Mouse (Mus musculus): Measurements from ENCODE around the gene Capn2. TPM values are rescaled to one million over a fixed set of nuclear protein-coding genes. Genes with fewer than 3 reads are reported as not detected.

Capn2 gene
- polyA plus RNA-seq, 1 experiment = 132 TPM

DNA sequence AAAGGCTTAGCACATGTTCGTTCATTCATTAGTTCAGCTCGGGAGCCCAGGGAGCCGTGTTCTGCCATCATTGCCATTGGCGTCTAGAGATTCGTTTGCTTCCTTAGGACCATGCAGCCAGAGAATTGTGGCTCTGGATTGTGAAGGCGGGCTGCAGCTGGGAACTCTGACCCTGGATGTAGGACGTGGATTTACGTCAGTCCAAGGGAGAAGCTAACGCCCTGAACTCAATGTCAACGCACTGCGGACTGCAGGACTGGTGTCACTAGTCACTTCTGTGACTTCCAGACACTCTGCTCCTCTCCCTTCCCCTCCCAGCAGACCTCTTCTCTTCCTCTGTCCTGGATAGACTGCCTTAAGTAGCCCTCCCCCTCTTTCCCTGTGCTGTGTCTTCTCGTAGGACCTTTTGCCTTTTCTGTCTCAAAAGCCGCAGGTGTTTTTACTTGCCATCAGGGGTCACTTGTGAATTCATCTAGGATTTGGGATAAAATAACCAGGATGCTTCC lies 9.9 kb upstream of the Capn2 start:
- Histone ChIP-seq H3K4me1 (ENCODE audit: control insufficient read depth, insufficient read depth, low read length) (peaks cover 14% of the 10 kb centered on the region), H3K27ac (ENCODE audit: insufficient read depth, low read depth, low read length) (no peak overlapping the region), H3K4me3 (ENCODE audit: insufficient read depth, low read length) (peak overlapping the region; percentile 23)
- TF ChIP-seq CTCF (IDR thresholded peaks at IDR 0.05; ENCODE audit: low read depth, low read length) = no peak
- TF ChIP-seq POLR2A (IDR thresholded peaks at IDR 0.05; ENCODE audit: borderline replicate concordance, low read depth, low read length) = no peak

DNA sequence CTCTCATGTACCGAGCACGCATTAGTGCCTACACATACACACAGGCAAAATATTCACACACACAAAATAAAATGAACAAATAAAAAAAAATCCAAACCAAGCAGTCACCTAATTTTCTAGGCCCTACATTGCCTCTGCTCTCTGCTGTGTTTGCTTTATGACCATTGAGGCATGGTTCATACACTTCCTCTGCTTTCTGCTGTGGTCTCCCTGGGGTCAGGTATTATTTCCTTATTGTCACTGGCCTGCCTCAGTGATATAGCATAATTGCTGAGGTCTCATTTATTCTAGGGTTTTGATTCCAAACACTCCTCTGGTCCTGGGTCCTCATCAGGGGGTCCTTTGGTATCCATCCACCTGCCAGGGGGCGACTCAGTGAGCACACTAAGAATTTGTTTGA lies 8.2 kb upstream of the Capn2 start:
- H3K4me1 ChIP-seq (ENCODE audit: control insufficient read depth, insufficient read depth, low read length) = peaks cover 14% of the 10 kb centered on the region
- TF ChIP-seq POLR2A (IDR thresholded peaks at IDR 0.05; ENCODE audit: borderline replicate concordance, low read depth, low read length) (no peak), CTCF (IDR thresholded peaks at IDR 0.05; ENCODE audit: low read depth, low read length) (no peak)
- H3K4me3 ChIP-seq (ENCODE audit: insufficient read depth, low read length) = no peak overlapping the region
- no peak overlapping the region for H3K27ac ChIP-seq (ENCODE audit: insufficient read depth, low read depth, low read length)

- no peak overlapping the region for H3K27ac ChIP-seq (ENCODE audit: insufficient read depth, low read depth, low read length)
- TF ChIP-seq CTCF (IDR thresholded peaks at IDR 0.05; ENCODE audit: low read depth, low read length) (no peak), POLR2A (IDR thresholded peaks at IDR 0.05; ENCODE audit: borderline replicate concordance, low read depth, low read length) (no peak)
- H3K4me3 ChIP-seq (ENCODE audit: insufficient read depth, low read length) = no peak overlapping the region
- peaks cover 29% of the 10 kb centered on the region for H3K4me1 ChIP-seq (ENCODE audit: control insufficient read depth, insufficient read depth, low read length)
These were observed 6.3 kb upstream of the Capn2 start for GRCm38 (mm10) chr1:182523692-182524091.

DNA sequence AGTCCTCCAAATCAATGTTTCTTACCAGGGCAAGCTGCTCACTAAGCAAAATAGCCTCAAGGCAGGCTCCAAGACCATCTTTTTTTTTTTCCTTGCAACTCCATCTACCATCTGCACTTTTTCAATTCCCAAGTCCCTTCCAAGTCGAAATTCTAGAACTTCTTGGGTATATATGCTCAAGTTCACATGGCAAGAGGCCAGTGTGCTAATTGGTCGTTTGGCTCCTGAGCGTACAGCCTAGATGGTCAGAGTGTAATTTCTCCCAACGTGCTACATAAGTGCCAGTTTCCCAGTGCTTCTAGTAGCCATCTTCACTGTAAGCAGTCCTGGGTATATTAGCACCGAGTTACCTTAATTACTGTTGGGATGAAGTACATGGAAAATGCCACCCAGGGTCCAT lies 5.6 kb upstream of the Capn2 start:
- peaks cover 26% of the 10 kb centered on the region for H3K4me1 ChIP-seq (ENCODE audit: control insufficient read depth, insufficient read depth, low read length)
- no peak overlapping the region for H3K4me3 ChIP-seq (ENCODE audit: insufficient read depth, low read length)
- TF ChIP-seq CTCF (IDR thresholded peaks at IDR 0.05; ENCODE audit: low read depth, low read length) (no peak), POLR2A (IDR thresholded peaks at IDR 0.05; ENCODE audit: borderline replicate concordance, low read depth, low read length) (no peak)
- no peak overlapping the region for H3K27ac ChIP-seq (ENCODE audit: insufficient read depth, low read depth, low read length)

- Histone ChIP-seq H3K27ac (ENCODE audit: insufficient read depth, low read depth, low read length) (no peak overlapping the region), H3K4me3 (ENCODE audit: insufficient read depth, low read length) (no peak overlapping the region), H3K4me1 (ENCODE audit: control insufficient read depth, insufficient read depth, low read length) (peaks cover 21% of the 10 kb centered on the region)
- TF ChIP-seq POLR2A (IDR thresholded peaks at IDR 0.05; ENCODE audit: borderline replicate concordance, low read depth, low read length) (no peak), CTCF (IDR thresholded peaks at IDR 0.05; ENCODE audit: low read depth, low read length) (no peak)
These were observed 3.6 kb upstream of the Capn2 start for GRCm38 (mm10) chr1:182520938-182521500.

DNA sequence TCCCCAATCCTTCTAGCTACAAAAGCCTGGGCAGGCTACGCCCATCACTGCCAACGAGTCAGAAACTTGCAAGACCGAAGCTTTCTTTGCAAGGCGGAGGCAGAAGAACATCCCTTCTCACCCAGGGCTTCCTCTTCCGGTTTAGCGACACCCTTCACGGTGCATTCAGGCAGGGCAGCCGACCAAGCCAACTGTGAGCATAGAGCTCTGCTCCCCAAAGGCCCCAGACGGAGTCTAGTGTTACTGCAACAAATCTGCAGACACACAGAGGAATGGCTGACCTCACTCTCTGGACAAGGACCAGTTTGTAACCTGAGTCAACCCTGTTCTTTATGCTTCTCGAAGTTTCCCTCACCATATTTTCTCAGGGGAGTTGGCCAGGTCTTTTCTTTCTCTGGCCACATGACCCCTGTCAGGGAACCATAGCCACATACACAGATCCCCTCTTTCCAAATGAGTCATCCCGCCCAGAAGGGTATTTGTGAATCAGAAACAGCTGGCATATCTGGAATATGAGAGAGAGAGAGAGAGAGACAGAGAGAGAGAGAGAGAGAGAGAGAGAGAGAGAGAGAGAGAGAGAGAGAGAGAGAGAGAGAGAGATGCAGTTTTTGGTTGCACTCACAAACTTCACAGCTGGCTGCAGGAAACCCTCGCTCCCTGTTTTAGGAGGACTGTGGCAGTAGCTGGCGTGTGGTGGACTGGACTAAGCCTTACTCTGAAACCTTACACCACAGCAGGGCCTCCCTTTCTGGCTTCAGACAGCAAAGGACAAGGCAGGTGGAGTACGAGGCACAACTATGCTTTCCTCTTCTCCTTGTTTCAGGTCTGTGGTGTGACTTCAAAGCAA lies 2.9 kb upstream of the Capn2 start:
- Histone ChIP-seq H3K27ac (ENCODE audit: insufficient read depth, low read depth, low read length) (no peak overlapping the region), H3K4me3 (ENCODE audit: insufficient read depth, low read length) (no peak overlapping the region), H3K4me1 (ENCODE audit: control insufficient read depth, insufficient read depth, low read length) (peaks cover 28% of the 10 kb centered on the region)
- TF ChIP-seq CTCF (IDR thresholded peaks at IDR 0.05; ENCODE audit: low read depth, low read length) (no peak), POLR2A (IDR thresholded peaks at IDR 0.05; ENCODE audit: borderline replicate concordance, low read depth, low read length) (no peak; the same call in 1 of the 2 replicates)

DNA sequence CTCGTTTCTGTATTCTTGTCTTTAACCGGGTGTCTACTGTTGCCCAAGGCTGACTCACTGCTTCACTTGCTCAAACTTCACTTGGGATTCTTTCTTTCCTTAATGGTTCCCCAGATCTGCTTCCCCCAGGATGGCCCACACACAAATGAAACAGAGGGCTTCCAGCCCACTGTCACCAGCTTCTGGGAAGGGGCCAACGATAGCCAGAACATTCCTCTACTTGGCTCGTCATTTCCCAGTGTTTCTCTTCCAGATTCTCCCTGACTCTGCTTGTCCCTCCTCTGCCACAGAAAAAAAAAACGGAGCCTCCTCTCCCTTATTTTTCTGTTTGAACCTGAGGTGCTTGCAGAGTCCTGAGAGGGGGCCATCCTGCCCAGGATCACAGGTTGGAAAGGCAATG lies 1.9 kb upstream of the Capn2 start:
- Histone ChIP-seq H3K4me3 (ENCODE audit: insufficient read depth, low read length) (no peak overlapping the region), H3K27ac (ENCODE audit: insufficient read depth, low read depth, low read length) (no peak overlapping the region)
- no peak for TF ChIP-seq CTCF (IDR thresholded peaks at IDR 0.05; ENCODE audit: low read depth, low read length)
- TF ChIP-seq POLR2A (IDR thresholded peaks at IDR 0.05; ENCODE audit: borderline replicate concordance, low read depth, low read length) = no peak

DNA sequence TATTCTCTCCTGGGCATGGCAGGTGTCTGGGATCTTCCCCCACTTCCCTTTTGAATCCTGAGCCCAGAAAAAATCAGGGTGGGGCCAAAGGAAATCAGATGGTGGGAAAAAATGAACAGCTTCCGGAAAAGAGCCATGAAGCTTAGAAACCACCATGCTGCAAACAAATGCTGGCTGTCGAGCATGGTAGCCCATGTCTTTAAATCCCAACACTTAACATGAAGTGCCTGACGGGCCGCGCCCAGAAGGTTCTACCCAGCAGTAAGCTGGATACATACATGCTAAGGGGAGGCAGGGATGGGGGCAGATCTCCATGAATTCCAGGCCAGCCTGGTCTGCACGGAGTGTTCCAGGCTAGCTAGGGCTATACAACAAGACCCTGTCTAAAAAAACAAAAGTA lies 1.4 kb upstream of the Capn2 start:
- no peak for TF ChIP-seq CTCF (IDR thresholded peaks at IDR 0.05; ENCODE audit: low read depth, low read length)
- no peak for TF ChIP-seq POLR2A (IDR thresholded peaks at IDR 0.05; ENCODE audit: borderline replicate concordance, low read depth, low read length)
- Histone ChIP-seq H3K4me3 (ENCODE audit: insufficient read depth, low read length) (no peak overlapping the region), H3K27ac (ENCODE audit: insufficient read depth, low read depth, low read length) (no peak overlapping the region), H3K4me1 (ENCODE audit: control insufficient read depth, insufficient read depth, low read length) (peaks cover 39% of the 10 kb centered on the region)

More for the DNA sequence above, 1.9 kb upstream of the Capn2 start:
- H3K4me1 ChIP-seq (ENCODE audit: control insufficient read depth, insufficient read depth, low read length) = peaks cover 35% of the 10 kb centered on the region

DNA sequence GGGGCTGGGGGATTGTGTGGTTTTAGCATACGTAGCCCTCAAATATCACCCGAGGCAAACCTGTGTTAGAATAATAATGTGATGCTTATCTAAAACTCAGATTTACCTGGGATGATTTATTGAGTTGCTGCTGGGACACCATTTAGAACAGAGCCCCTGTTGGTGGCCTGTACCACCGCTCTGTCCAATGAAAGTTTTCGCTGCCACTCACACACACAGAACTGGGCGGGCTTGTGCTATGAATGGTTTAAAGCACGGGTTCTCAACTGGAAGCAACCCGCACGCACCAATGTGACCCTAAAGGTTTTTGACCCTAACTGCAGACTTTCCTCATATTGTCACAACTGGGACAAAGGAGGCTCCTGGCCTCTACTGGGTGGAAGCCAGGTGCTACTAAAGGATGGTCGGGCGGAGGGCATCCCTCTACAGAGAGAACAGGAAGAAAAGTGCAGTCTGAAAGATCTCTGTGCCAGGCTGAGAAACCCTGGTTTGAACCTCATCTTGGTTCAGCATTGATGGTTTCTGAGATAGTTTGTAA lies 804 bp upstream of the Capn2 start:
- no peak overlapping the region for H3K4me3 ChIP-seq (ENCODE audit: insufficient read depth, low read length)
- H3K4me1 ChIP-seq (ENCODE audit: control insufficient read depth, insufficient read depth, low read length) = peaks cover 45% of the 10 kb centered on the region
- TF ChIP-seq CTCF (IDR thresholded peaks at IDR 0.05; ENCODE audit: low read depth, low read length) (no peak), POLR2A (IDR thresholded peaks at IDR 0.05; ENCODE audit: borderline replicate concordance, low read depth, low read length) (no peak)
- H3K27ac ChIP-seq (ENCODE audit: insufficient read depth, low read depth, low read length) = no peak overlapping the region

DNA sequence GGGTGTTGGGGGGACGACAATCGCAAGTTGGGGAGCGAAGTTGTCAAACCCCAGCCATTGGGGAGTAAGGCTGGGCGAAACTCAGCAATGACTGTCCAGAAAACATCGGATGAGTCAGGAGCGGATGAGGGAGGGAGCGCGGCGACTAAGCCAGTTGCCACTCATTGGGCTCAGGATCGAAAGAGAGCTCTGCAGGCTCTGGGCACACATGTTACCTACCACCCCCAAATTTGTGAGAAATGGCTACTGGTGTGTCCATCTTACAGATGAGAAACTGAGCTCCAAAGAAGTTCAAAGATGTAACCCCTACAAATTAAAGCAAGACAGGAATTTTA lies 236 bp upstream of the Capn2 start:
- peak overlapping the region; percentile 95 for H3K4me3 ChIP-seq (ENCODE audit: insufficient read depth, low read length)
- TF ChIP-seq CTCF (IDR thresholded peaks at IDR 0.05; ENCODE audit: low read depth, low read length) (no peak), POLR2A (IDR thresholded peaks at IDR 0.05; ENCODE audit: borderline replicate concordance, low read depth, low read length) (no peak)
- H3K4me1 ChIP-seq (ENCODE audit: control insufficient read depth, insufficient read depth, low read length) = peaks cover 50% of the 10 kb centered on the region
- H3K27ac ChIP-seq (ENCODE audit: insufficient read depth, low read depth, low read length) = no peak overlapping the region

All from bone marrow macrophage, adult 2 months (primary cell).